Mouse (Mus musculus) cerebellum, adult 9-10 months (tissue): ENCODE results near the gene Wnt7b.

Experiments used
- DNase-seq: peaks from one replicate; pipeline ENCODE4 v3.0.0; 2022

Gene Wnt7b

DNA sequence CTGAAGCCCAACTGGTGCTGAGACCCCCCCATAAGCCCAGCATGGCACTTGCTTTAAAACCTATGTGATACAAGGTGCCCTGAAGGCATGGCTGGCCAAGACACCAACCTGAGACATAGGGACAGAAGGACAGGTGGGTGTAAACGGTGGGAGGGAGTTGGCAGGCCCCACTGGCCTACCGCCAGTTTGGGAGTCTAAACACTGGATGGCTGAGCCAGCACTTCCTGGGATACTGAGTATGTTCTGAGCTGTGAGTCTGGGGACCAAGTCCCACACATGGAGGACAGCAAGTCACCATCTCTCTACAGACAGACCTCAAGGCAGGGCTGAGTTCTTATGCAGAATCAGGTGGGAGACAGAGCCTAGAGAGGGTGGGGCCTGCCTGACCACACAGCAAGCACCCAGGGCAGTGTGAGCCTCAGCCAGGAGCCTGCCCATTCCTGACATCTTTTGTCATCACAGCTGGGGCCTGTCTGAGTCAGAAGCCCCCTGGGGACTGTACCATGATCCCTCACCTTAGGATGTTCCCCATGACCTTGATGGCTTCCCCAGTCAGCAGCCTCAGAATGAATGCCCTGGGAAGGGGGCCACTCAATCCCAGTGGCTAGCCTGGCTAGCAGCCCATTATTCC lies 13.0 kb downstream of the Wnt7b start:
- no peak for DNase-seq

DNA sequence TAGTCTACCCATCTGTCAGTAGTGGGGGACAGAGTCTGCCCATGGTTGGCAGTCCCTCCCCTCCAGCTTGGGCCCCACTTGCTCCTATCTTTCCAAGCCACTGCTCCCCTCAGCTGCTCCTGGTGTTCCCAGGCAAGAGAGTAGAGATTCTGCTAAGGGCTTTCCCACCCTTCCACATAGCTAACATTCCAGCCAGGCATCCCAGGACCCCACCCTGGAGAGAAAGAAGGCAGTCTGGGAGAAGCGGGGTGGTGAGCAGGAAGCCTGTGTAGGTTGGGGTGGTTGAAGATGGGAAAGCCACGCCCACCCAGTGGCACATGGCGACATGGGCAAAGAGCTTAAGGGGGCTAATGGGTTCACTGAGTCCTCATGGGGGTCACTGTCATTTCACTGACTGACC lies 13.9 kb downstream of the Wnt7b start:
- no peak for DNase-seq

DNA sequence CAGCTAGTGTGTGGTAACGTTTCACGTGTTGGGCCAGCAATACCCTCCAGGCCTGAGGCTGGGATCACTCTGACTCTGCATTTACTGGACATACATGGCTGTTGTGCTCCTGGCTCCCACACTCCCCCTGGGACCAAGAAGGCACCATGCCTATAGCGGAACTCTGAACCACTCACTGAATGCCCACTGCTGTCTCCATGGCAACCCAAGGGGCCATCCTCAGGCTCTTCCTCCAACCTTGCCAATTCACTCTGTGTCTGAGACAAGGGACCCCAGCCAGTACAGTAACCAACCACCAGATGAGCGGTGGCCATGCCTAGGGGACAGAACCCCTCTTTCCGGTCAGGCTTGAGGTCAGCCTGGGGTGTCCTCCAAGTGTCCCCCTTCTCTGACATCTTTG lies 17.3 kb downstream of the Wnt7b start:
- no peak for DNase-seq

DNA sequence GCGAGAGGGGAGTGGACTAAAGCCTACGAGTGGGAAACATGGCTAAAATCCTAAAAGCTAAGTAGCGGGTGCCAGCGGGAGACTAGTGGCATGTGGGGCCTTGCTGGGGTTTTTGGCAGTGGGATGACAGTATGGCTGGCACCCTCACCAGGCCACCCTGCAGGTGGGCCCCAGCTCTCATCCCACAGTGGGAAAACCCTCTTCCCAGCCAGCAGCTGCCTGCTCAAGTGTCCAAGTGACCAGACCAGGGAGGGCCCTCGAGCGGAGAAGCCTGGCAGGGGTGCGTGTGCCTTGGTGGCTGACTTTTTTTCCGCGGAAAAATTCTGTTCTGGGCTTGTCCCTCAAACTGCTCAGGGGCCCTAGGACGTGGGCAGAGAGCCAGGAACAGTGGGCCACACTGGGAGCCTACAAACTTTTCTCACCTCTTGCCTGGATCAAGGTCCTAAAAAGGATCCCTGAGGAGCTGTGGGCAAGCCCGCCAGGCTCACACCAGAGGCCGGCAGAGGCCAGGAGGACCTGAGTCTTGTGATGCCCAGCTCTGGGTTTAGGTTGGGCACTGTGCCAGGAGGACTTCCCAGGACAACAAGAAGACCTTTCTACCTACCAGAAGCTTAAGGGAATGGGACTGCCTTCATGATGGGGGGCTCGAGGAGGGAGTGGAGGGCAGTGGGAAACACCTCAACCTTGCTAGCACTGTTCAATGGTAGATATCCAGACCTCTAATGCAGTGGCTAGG lies 18.1 kb downstream of the Wnt7b start:
- DNase-seq, result no peak

DNA sequence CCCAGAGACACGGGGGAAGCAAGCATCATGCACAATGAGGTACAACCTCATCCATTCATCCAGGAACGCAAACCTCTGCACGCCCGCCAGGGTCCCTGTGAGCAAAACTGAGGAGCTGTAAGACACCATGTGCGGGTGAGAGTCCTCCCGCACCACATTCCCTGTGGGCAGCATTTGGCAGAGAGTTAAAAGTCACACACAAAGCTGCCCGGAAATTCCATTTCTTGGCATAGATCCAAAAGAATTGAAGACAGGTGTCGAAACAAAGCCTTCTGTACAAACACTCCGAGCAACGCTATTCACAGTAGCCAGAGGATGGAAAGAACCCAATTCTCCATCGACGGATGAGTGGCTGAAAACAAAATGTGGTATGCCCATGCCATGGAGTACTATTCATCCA lies 20.3 kb downstream of the Wnt7b start:
- DNase-seq, result no peak

DNA sequence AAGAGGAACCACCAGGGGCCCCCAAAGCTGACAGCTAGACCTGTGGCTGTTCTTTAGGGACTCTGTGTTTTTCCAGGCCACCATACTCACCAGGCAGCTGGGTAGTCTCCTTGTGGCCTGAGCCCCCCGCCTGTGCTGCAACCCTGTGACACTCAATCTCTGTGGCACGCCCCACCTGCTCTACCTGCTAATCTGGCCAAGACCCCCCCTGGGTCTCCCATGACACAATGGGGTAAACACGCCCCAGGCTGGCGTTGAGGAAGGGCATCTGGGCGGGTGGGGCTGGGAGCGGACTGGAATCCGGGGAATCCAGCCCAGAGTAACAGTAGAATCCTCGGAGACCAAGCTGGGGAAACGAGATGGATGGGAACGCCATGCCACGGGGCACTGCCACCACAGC lies 21.4 kb downstream of the Wnt7b start:
- DNase-seq, result no peak

DNA sequence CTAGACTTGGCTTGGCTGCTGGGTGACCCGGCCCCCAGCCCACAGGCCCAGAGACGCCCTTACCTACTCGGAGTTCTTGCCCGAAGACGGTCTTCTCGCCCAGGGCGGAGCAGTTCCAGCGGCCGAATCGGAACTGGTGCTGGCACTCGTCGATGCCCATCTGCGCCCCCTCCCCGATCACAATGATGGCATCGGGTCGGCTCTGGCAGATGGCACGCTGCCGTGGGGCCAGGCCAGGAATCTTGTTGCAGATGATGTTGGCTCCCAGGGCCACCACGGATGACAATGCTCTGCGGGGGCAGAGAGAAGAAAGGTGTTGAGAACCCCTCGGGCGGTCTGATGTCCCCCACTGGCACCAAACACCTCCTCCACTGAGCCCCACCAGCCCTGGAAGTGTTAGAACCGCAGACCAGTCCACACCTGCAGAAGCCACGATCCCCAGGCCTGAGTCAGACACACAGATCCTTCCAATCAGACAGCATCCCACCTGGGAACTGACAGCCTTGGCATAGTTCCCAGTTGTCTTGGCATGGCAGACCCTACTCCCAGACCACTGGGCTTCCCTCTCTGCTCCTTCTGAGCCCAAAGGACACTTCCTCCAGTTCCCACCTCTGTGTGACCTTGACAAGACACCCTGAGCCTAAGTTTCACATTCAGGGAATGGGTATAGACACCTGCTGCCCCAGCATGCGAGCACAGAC lies 23.3 kb downstream of the Wnt7b start:
- no peak for DNase-seq

DNA sequence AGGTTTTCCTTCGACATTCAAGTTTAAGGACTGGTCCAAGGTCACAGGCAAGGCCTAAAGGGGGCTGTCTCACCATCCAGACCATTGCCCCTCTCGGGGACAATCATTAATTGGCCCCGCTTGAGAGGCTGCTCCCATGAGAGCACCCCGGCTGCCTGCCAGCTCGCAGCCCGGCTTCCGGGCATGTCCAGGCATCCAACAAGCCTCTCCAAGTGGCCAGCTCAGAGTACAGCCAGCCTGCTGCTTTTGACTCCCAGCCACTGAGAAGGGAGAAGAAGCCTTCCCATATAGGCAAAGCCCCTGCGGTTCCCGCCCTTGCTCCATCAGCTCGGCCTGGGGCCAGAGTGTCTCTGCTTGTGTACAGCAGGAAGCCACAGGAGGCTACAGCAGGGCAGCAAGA lies 26.5 kb downstream of the Wnt7b start:
- no peak for DNase-seq

DNA sequence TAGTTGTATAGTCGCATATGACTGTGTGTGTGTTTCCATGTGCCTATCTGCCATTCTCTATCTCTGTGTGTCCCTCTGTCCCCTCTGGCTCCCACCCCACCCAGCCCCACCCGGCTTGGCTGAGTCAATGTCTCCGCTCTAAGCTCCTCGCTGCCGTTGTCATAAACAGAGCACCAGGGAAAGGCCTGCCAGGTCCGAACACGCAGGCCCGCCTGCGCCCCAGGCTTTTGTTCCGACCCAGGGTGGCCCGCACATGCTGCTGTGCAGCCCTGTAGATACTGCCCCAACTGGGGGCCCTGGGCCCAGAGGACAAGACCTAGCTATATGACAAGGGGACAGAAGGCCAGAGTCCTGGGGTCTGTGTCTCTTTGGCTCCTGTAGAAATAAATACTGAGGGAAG lies 28.9 kb downstream of the Wnt7b start:
- DNase-seq, result no peak

DNA sequence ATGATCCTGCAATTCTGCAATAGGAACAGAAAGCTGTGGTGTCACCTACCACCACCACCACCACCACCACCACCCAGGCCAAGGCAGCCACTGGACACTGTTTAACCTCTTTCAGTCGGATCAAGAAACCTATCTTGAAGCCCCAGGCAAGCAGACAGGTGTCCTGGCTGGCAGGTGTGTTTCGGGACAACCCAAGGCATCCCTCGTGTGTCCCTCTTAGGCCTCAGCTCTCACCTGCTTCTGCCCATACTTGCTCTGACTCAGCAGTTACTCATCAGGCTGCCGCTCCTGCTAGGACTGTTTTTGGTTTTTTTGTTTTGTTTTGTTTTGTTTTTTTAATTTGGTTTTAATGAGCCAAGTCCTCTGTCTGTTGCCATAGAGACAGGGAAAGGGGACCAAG lies 35.8 kb downstream of the Wnt7b start:
- no peak for DNase-seq

DNA sequence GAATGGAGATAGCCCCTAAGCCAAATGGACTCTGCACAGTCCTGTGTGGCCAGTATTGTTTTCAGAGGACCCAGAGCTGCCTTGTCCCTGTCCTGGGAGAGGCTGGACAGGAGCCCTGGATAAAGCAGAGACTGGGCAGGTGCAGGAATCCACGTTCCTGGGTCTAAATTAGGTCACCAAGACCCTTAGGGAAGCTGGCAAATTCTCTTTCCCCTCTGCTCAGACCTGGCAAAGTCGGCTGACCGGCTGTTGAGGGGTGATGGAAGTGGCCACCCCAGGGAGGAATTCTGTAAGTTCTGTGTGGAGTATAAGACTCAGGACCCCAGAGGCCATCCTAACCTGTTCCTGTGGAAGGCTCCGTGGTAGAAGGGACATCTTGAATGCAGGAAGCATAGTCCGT lies 36.9 kb downstream of the Wnt7b start:
- DNase-seq, result peak; percentile 17

DNA sequence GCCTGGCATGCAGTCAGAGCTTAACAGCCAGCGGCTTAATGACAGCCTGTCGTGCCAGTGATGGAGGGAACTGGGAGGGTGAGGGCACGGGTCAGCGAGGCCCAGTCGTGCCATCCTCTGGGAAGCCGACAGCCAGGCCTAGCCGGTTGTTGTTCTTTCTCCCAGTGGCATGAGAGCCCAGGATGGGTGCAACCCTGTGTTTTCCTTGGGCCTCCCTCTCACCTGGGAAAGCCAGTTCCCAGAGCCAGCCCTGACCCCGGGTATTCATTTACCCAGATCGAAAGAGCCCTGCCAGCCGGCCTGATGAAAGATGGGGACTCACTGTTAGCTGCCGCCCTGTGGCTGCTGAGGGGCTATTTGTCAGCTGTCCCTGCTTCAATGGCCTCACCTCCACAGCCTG lies 44.1 kb downstream of the Wnt7b start:
- no peak for DNase-seq

DNA sequence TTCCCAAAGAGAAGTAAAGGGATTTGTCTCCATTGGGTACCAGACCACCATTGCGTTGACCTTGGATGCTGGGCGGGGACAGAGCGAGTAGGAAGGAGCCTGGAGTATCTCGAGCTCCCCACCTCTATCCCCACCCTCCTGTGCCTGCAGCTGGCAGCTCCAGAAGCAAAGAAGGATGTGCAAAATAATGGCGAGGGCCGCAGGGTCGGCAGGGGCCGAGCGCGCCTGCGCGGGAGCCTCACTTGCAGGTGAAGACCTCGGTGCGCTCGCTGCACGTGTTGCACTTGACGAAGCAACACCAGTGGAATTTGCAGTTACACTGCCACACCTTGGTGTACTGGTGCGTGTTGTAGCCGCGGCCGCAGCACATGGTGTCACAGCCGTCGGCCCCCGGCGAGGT lies 45.1 kb downstream of the Wnt7b start:
- DNase-seq, result no peak

DNA sequence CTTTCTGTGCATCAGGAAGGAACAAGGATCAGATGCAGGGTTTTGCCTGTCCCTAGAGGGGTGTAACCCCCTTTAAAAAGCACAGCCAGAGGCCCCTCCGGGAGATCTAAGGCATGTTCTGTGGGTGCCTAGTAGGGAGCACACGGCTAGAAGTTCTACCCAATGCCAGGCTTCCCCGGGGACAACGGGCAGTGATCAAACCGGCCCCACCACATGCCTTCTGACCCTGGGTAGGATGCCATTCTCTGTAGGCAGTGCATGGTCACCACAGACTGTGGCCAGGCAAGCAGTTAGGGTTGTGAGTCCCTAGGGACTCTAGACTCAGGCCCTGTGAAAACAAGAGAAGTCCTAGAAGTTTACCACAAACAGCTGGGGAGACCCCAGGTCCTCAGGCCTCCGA lies 47.6 kb downstream of the Wnt7b start:
- DNase-seq, result no peak

DNA sequence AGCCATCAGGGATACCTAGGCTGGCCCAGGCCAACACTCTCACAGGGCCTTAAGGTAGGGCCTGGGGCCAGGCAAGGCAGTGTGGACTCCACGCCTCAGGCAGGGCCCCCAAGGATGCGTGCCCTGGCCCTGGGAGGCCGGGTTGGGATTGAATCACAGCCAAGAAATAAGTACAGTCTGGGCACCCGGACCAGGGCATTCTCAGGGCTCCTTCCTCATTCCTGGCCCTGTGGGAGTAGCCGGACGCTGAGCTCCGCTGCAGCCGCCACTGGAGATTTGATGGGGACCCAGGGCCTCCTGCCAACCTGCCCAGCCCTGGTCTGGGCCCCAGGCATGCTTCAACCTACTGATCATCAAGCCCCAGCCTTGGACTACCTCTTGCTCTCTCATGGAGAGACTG lies 48.1 kb downstream of the Wnt7b start:
- no peak for DNase-seq

DNA sequence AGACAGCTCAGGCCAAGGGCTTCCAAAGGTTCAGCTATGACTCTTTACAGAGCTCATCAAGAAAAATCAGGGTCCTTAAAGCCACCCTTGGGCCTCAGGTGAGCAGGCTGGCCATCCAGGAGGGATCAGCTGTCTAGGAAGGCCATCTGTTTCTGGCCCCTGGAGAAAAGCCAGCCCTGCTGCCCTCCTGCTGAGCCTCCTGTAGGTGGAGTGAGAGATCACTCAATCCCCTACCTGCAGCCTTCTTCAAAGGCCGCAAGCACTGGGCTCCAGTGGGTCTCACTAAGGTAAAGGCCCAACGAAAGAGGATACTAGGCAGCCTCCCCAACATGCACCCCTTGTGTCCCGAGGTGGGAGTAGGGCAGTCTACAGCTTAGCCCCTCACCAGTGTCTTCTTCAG lies 50.2 kb downstream of the Wnt7b start:
- DNase-seq, result no peak

DNA sequence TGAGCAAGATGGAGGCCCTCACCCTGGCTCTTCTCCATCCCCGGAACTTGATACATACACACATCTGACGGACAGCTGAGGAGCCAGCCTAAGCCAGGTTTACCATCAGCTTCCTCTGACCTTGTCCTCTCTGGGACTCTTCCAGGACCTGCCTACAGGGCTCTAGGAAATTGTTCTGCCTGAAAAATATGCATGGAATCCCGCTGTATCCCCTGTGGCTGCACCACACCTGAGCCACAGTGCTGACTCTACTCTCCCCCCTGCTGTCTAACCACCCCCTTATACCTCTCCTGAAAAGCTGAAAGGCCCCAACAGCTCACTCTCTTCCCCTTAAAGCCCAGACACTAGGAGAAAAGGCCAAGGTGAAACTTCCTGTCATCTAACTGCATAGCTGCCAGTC lies 52.4 kb downstream of the Wnt7b start:
- DNase-seq, result no peak

DNA sequence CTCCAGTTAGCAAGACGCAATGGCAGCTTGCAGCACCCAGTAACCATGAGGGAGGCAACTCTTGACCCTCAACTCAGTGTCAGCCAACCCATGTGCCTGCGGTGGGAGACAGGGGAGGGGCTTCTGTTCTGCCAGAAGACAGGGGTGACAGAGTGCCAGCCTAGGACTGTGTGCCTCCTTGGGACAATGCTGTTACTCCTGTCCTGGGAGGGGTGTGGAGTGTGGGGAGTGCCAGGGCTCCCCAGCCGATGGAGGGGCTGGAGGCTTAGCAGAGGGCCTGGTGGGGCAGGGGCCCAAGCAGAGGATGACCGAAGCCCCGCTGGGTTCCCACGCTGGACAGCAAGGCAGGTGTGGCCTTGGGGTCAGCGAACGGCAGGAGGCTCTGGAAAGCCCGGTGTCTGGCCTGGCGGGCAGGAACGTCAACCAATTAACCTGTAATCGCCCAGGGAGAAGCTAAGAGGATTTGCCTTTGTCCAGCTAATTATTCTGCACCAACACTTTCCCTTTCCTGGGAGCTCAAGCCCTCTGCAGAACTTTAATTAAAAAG lies 57.8 kb downstream of the Wnt7b start:
- DNase-seq, result no peak

DNA sequence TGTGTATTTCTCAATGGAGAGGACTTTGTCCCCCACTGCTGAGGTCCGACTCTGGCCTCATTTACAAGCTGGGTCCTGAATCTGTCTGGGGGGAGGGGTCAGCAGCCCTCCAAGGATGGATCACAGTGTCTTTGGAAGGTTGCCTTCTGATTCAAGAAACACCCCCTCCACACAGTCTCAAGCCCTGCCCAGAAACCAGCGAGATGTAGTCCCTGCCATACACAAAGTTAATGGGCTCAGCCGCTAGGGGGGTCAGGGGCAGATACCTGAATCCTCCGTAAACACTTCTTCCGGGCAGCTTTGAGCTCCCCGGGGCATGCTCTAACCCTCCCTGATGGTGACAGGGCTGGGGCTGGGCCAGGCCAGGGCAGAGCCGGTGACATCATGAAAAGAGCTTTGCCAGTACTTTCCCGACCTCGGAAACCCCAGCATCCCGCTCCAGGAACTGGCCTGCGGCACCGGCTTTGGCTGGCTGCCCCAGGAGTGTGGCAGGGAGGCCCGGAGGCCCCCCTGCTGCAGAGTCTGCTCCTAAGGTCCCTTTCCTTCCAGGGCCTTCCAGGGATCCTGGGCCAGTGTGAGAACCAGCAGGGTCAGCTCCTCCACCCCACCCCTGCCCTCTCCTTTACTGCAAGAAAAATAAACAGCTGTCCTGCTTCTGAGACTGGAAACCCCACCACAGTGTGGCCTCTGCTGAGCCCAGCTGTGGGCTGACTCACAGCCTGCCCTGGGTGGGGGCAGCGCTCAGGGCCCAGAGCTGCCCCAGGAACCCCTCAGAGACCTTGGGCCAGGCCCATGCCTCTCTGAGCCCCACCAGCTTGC lies 58.9 kb downstream of the Wnt7b start:
- peak; percentile 42 for DNase-seq

DNA sequence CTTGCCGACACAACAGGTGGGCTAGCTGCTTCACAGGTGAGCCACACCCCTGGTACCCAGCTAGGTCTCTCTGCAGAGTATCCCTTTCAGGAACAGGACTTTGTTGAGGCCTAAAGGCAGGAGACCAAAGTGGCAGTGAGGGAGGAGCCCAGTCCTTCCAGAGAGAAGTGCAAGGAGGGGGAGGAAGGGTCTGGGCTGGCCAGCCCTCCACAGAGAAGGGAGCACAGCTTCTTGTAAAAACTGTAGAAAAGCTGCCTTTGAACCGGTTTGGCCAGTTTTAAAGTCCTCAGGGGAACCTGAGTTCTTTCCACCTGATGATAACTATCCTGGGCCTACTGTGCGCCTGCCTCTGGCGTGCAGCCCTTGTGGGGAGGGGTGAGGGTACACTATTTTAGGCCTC lies 62.8 kb downstream of the Wnt7b start:
- no peak for DNase-seq

DNA sequence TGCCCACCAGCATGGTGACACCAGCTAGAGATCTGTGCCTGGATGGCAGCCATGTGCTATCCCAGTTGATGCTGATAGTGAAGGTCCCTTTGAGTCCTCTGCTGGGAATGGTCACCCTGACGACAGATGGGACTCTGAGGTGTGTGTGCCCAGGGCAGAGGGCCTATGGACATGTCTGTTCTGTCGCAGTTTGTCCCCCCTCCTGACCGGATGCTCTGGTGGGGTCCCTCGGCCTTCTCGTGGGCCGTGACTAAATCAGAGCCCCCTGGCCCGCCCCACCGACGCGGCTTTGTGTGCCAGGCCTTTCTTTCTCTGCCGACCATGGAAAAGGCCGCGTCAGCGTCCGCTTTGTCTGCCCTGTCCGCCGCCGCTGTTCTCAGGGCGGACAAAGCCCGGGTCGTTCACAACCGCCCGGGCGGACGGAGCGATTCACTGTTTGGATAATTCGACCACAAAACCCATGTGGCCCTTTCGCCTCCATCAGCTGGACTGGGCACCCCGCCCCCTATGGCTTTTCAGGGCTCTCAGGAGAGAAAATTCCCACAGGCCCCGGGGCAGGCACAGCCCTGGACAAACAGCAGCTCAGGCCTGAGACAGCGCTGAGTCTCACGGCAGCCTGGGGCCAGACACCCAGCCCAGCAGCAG lies 74.8 kb downstream of the Wnt7b start:
- DNase-seq, result no peak

DNA sequence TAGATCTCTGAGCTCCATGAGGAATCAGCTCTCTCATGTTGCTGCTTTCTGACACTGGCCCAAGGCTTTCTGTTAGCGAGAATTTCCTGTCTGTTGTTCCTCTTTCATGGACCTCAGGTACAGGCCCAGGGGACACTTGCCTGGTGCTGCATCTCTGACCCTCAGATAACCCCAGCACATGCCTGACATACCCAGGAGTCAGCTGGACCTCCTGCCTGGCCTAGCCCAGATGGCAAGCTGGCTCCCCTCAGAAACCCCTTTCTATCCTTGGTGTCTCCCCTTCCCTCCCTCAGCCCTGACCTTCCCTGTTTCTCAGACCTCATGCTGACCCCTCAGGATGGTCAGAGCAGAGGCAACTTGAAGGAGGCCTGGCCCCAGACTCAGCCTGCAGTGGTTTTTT lies 75.6 kb downstream of the Wnt7b start:
- DNase-seq, result no peak
